Mouse (Mus musculus): ENCODE results near the gene Slc26a3. TPM values are rescaled to one million over a fixed set of nuclear protein-coding genes. Genes with fewer than 3 reads are reported as not detected.

Slc26a3 gene
- polyA plus RNA-seq, 1 experiment: 1.1 TPM

- Histone ChIP-seq H3K4me3 (ENCODE audit: low read depth, low read length) (no peak overlapping the region), H3K9ac (ENCODE audit: low read depth, poor library complexity, severe bottlenecking) (no peak overlapping the region), H3K27ac (ENCODE audit: insufficient read depth, low read length) (no peak overlapping the region), H3K4me1 (ENCODE audit: control insufficient read depth, insufficient read depth, low read length) (no peaks in the 10 kb centered on the region), H3K27me3 (ENCODE audit: control insufficient read depth, insufficient read depth, low read length, poor library complexity, severe bottlenecking) (no peaks in the 10 kb centered on the region), H3K36me3 (ENCODE audit: control insufficient read depth, insufficient read depth, low read length, poor library complexity, severe bottlenecking) (no peaks in the 10 kb centered on the region), H3K9me3 (replicated peaks; ENCODE audit: control insufficient read depth, insufficient read depth, low read length, poor library complexity, severe bottlenecking) (peaks cover 6% of the 10 kb centered on the region)
- TF ChIP-seq CTCF (IDR thresholded peaks at IDR 0.05; ENCODE audit: low read depth, low read length) (no peak), POLR2A (IDR thresholded peaks at IDR 0.05; ENCODE audit: insufficient read depth, low read length) (no peak), EP300 (IDR thresholded peaks at IDR 0.05; ENCODE audit: insufficient read depth, low read depth, low read length) (no peak)
Measured at GRCm38 (mm10) chr12:31369118-31369517, 21.6 kb upstream of the Slc26a3 start.

GRCm38 (mm10) chr12:31369656-31370055 lies 21.0 kb upstream of the Slc26a3 start:
- Histone ChIP-seq H3K27ac (ENCODE audit: insufficient read depth, low read length) (no peak overlapping the region), H3K9me3 (replicated peaks; ENCODE audit: control insufficient read depth, insufficient read depth, low read length, poor library complexity, severe bottlenecking) (peaks cover 10% of the 10 kb centered on the region), H3K27me3 (ENCODE audit: control insufficient read depth, insufficient read depth, low read length, poor library complexity, severe bottlenecking) (no peaks in the 10 kb centered on the region), H3K36me3 (ENCODE audit: control insufficient read depth, insufficient read depth, low read length, poor library complexity, severe bottlenecking) (no peaks in the 10 kb centered on the region), H3K9ac (ENCODE audit: low read depth, poor library complexity, severe bottlenecking) (no peak overlapping the region), H3K4me3 (ENCODE audit: low read depth, low read length) (no peak overlapping the region), H3K4me1 (ENCODE audit: control insufficient read depth, insufficient read depth, low read length) (no peaks in the 10 kb centered on the region)
- TF ChIP-seq POLR2A (IDR thresholded peaks at IDR 0.05; ENCODE audit: insufficient read depth, low read length) (no peak), CTCF (IDR thresholded peaks at IDR 0.05; ENCODE audit: low read depth, low read length) (no peak), EP300 (IDR thresholded peaks at IDR 0.05; ENCODE audit: insufficient read depth, low read depth, low read length) (no peak)

- no peak overlapping the region for H3K4me3 ChIP-seq (ENCODE audit: low read depth, low read length)
- no peak overlapping the region for H3K27ac ChIP-seq (ENCODE audit: insufficient read depth, low read length)
- no peaks in the 10 kb centered on the region for H3K4me1 ChIP-seq (ENCODE audit: control insufficient read depth, insufficient read depth, low read length)
- no peaks in the 10 kb centered on the region for H3K27me3 ChIP-seq (ENCODE audit: control insufficient read depth, insufficient read depth, low read length, poor library complexity, severe bottlenecking)
- TF ChIP-seq CTCF (IDR thresholded peaks at IDR 0.05; ENCODE audit: low read depth, low read length) (peak; percentile 24), POLR2A (IDR thresholded peaks at IDR 0.05; ENCODE audit: insufficient read depth, low read length) (no peak)
- no peaks in the 10 kb centered on the region for H3K36me3 ChIP-seq (ENCODE audit: control insufficient read depth, insufficient read depth, low read length, poor library complexity, severe bottlenecking)
- no peak overlapping the region for H3K9ac ChIP-seq (ENCODE audit: low read depth, poor library complexity, severe bottlenecking)
- H3K9me3 ChIP-seq (replicated peaks; ENCODE audit: control insufficient read depth, insufficient read depth, low read length, poor library complexity, severe bottlenecking): peaks cover 18% of the 10 kb centered on the region
Measured at GRCm38 (mm10) chr12:31374603-31375282, 15.9 kb upstream of the Slc26a3 start.

GRCm38 (mm10) chr12:31375283-31375615 lies 15.4 kb upstream of the Slc26a3 start:
- Histone ChIP-seq H3K4me1 (ENCODE audit: control insufficient read depth, insufficient read depth, low read length) (no peaks in the 10 kb centered on the region), H3K27me3 (ENCODE audit: control insufficient read depth, insufficient read depth, low read length, poor library complexity, severe bottlenecking) (no peaks in the 10 kb centered on the region), H3K36me3 (ENCODE audit: control insufficient read depth, insufficient read depth, low read length, poor library complexity, severe bottlenecking) (no peaks in the 10 kb centered on the region), H3K9me3 (replicated peaks; ENCODE audit: control insufficient read depth, insufficient read depth, low read length, poor library complexity, severe bottlenecking) (peaks cover 18% of the 10 kb centered on the region), H3K27ac (ENCODE audit: insufficient read depth, low read length) (no peak overlapping the region), H3K4me3 (ENCODE audit: low read depth, low read length) (no peak overlapping the region), H3K9ac (ENCODE audit: low read depth, poor library complexity, severe bottlenecking) (no peak overlapping the region)
- TF ChIP-seq CTCF (IDR thresholded peaks at IDR 0.05; ENCODE audit: low read depth, low read length) (no peak), POLR2A (IDR thresholded peaks at IDR 0.05; ENCODE audit: insufficient read depth, low read length) (no peak), EP300 (IDR thresholded peaks at IDR 0.05; ENCODE audit: insufficient read depth, low read depth, low read length) (peak; percentile 44; the same call in 1 of the 2 replicates)

GRCm38 (mm10) chr12:31376326-31376950 lies 14.2 kb upstream of the Slc26a3 start:
- TF ChIP-seq POLR2A (IDR thresholded peaks at IDR 0.05; ENCODE audit: insufficient read depth, low read length): no peak
- TF ChIP-seq EP300 (IDR thresholded peaks at IDR 0.05; ENCODE audit: insufficient read depth, low read depth, low read length): no peak
- no peak for TF ChIP-seq CTCF (IDR thresholded peaks at IDR 0.05; ENCODE audit: low read depth, low read length)
- no peak overlapping the region for H3K27ac ChIP-seq (ENCODE audit: insufficient read depth, low read length)
- peaks cover 18% of the 10 kb centered on the region for H3K9me3 ChIP-seq (replicated peaks; ENCODE audit: control insufficient read depth, insufficient read depth, low read length, poor library complexity, severe bottlenecking)
- no peak overlapping the region for H3K4me3 ChIP-seq (ENCODE audit: low read depth, low read length)
- H3K36me3 ChIP-seq (ENCODE audit: control insufficient read depth, insufficient read depth, low read length, poor library complexity, severe bottlenecking): no peaks in the 10 kb centered on the region
- H3K9ac ChIP-seq (ENCODE audit: low read depth, poor library complexity, severe bottlenecking): no peak overlapping the region
- H3K4me1 ChIP-seq (ENCODE audit: control insufficient read depth, insufficient read depth, low read length): no peaks in the 10 kb centered on the region
- no peaks in the 10 kb centered on the region for H3K27me3 ChIP-seq (ENCODE audit: control insufficient read depth, insufficient read depth, low read length, poor library complexity, severe bottlenecking)

- Histone ChIP-seq H3K27me3 (ENCODE audit: control insufficient read depth, insufficient read depth, low read length, poor library complexity, severe bottlenecking) (no peaks in the 10 kb centered on the region), H3K9ac (ENCODE audit: low read depth, poor library complexity, severe bottlenecking) (no peak overlapping the region), H3K4me1 (ENCODE audit: control insufficient read depth, insufficient read depth, low read length) (no peaks in the 10 kb centered on the region), H3K4me3 (ENCODE audit: low read depth, low read length) (no peak overlapping the region), H3K36me3 (ENCODE audit: control insufficient read depth, insufficient read depth, low read length, poor library complexity, severe bottlenecking) (no peaks in the 10 kb centered on the region), H3K9me3 (replicated peaks; ENCODE audit: control insufficient read depth, insufficient read depth, low read length, poor library complexity, severe bottlenecking) (peaks cover 18% of the 10 kb centered on the region), H3K27ac (ENCODE audit: insufficient read depth, low read length) (no peak overlapping the region)
- no peak for TF ChIP-seq EP300 (IDR thresholded peaks at IDR 0.05; ENCODE audit: insufficient read depth, low read depth, low read length)
- no peak for TF ChIP-seq POLR2A (IDR thresholded peaks at IDR 0.05; ENCODE audit: insufficient read depth, low read length)
- no peak for TF ChIP-seq CTCF (IDR thresholded peaks at IDR 0.05; ENCODE audit: low read depth, low read length)
Measured at GRCm38 (mm10) chr12:31377241-31377640, 13.4 kb upstream of the Slc26a3 start.

Measured in ES-Bruce4 (cell line).